Mouse (Mus musculus) CH12.LX (cell line): ENCODE measurements around the gene Gpr83.

ENCODE experiments used
- BHLHE40 ChIP-seq: IDR thresholded peaks from 2 replicates; pipeline ENCODE4 v1.6.1; 2011; ENCODE audit warnings: mild to moderate bottlenecking, low read depth, low read length, improper control_type of control experiment
- CHD2 ChIP-seq: IDR thresholded peaks from 2 replicates; pipeline ENCODE4 v1.6.1; 2011; ENCODE audit warnings: low read length, improper control_type of control experiment
- CTCF ChIP-seq, 2 experiments: IDR thresholded peaks in 1 of 2; conservative IDR thresholded peaks in 1 of 2; 2 replicates each; pipeline ENCODE4 v1.5.1; 2011 to 2012; ENCODE audit warnings: low read depth in 2 of 2, low read length in 2 of 2, improper control_type of control experiment in 1 of 2, inconsistent platforms in 1 of 2, mild to moderate bottlenecking in 1 of 2, moderate library complexity in 1 of 2
- ELF1 ChIP-seq: IDR thresholded peaks from 2 replicates; pipeline ENCODE4 v1.6.1; 2014; ENCODE audit warnings: low read depth, mild to moderate bottlenecking, inconsistent platforms, low read length, improper control_type of control experiment
- EP300 ChIP-seq: IDR thresholded peaks from 2 replicates; pipeline ENCODE4 v1.6.1; 2011; ENCODE audit warnings: low read length, improper control_type of control experiment
- HCFC1 ChIP-seq: IDR thresholded peaks from 2 replicates; pipeline ENCODE4 v1.6.1; 2012; ENCODE audit warnings: low read depth, mild to moderate bottlenecking, inconsistent platforms, low read length, improper control_type of control experiment
- KAT2A ChIP-seq: IDR thresholded peaks from 2 replicates; pipeline ENCODE4 v1.6.1; 2012; ENCODE audit warnings: low read length, improper control_type of control experiment, inconsistent platforms; ENCODE audit not compliant: insufficient replicate concordance
- MAFK ChIP-seq: IDR thresholded peaks from 2 replicates; pipeline ENCODE4 v1.6.1; 2011; ENCODE audit warnings: low read length, improper control_type of control experiment; ENCODE audit not compliant: insufficient replicate concordance
- MEF2A ChIP-seq: IDR thresholded peaks from 2 replicates; pipeline ENCODE4 v1.6.1; 2014; ENCODE audit warnings: low read depth, mild to moderate bottlenecking, inconsistent platforms, low read length, improper control_type of control experiment, borderline replicate concordance
- POLR2A ChIP-seq: IDR thresholded peaks from 2 replicates; pipeline ENCODE4 v1.6.1; 2011; ENCODE audit warnings: low read depth, mild to moderate bottlenecking, improper control_type of control experiment, low read length
- POLR2AphosphoS2 ChIP-seq: IDR thresholded peaks from 2 replicates; pipeline ENCODE4 v1.6.1; 2011; ENCODE audit warnings: low read depth, low read length, improper control_type of control experiment
- USF1 ChIP-seq: IDR thresholded peaks from 2 replicates; pipeline ENCODE4 v1.6.1; 2014; ENCODE audit warnings: low read depth, mild to moderate bottlenecking, inconsistent platforms, low read length, improper control_type of control experiment
- ZKSCAN1 ChIP-seq: IDR thresholded peaks from 2 replicates; pipeline ENCODE4 v1.6.1; 2012; ENCODE audit warnings: low read depth, inconsistent platforms, low read length, improper control_type of control experiment, borderline replicate concordance
- ZNF384 ChIP-seq: IDR thresholded peaks from 2 replicates; pipeline ENCODE4 v1.6.1; 2012; ENCODE audit warnings: low read depth, low read length, improper control_type of control experiment, inconsistent platforms

GRCm38 (mm10) chr9:14872181-14872930 is 12.3 kb downstream of the Gpr83 start:
- TF ChIP-seq CHD2 (no peak), ELF1 (no peak), MEF2A (no peak), MAFK (no peak), USF1 (no peak), KAT2A (no peak), POLR2A (no peak), POLR2AphosphoS2 (no peak), EP300 (no peak), HCFC1 (no peak), CTCF (conservative IDR thresholded peaks at IDR 0.05 in 1 of 2, IDR thresholded peaks at IDR 0.05 in 1 of 2; ENCODE audit: low read depth in 2 of 2, low read length in 2 of 2) (no peak), ZKSCAN1 (no peak), BHLHE40 (no peak), ZNF384 (no peak)
